Mouse (Mus musculus): Measurements from ENCODE around the gene Tnr. TPM values are rescaled to one million over a fixed set of nuclear protein-coding genes. Genes with fewer than 3 reads are reported as not detected.
"Not testable (repeated sequence)": the region's sequence is repeated elsewhere in the genome, so short reads cannot be mapped to it uniquely, and the experiment has no call there.

The Tnr gene
- polyA plus RNA-seq, 1 experiment: 0.13 TPM

GRCm38 (mm10) chr1:159932598-159932997 lies 409.0 kb downstream of the Tnr start:
- Histone ChIP-seq H3K36me3 (ENCODE audit: control insufficient read depth, insufficient read depth, low read length) (no peaks in the 10 kb centered on the region), H3K4me1 (replicated peaks; ENCODE audit: control insufficient read depth, insufficient read depth, low read length) (peaks cover 3% of the 10 kb centered on the region), H3K4me3 (ENCODE audit: control insufficient read depth, insufficient read depth, low read length) (no peak overlapping the region), H3K27me3 (ENCODE audit: control insufficient read depth, insufficient read depth, low read length) (no peaks in the 10 kb centered on the region), H3K27ac (ENCODE audit: control insufficient read depth, insufficient read depth, low read length) (no peak overlapping the region)
- DNase-seq: no peak
- TF ChIP-seq POLR2A (IDR thresholded peaks at IDR 0.05; ENCODE audit: control insufficient read depth, extremely low read depth, insufficient read depth, low read length, poor library complexity): no peak
- TF ChIP-seq CTCF (IDR thresholded peaks at IDR 0.05; ENCODE audit: borderline replicate concordance, control insufficient read depth, extremely low read depth, insufficient read depth, low read length, poor library complexity): no peak
- WGBS: 35% methylated on average over 2 of the region's 2 CpGs

GRCm38 (mm10) chr1:159938449-159938848 lies 414.9 kb downstream of the Tnr start:
- TF ChIP-seq POLR2A (IDR thresholded peaks at IDR 0.05; ENCODE audit: control insufficient read depth, extremely low read depth, insufficient read depth, low read length, poor library complexity) (no peak), CTCF (IDR thresholded peaks at IDR 0.05; ENCODE audit: borderline replicate concordance, control insufficient read depth, extremely low read depth, insufficient read depth, low read length, poor library complexity) (no peak)
- Histone ChIP-seq H3K27me3 (ENCODE audit: control insufficient read depth, insufficient read depth, low read length) (no peaks in the 10 kb centered on the region), H3K36me3 (ENCODE audit: control insufficient read depth, insufficient read depth, low read length) (no peaks in the 10 kb centered on the region), H3K27ac (ENCODE audit: control insufficient read depth, insufficient read depth, low read length) (peak overlapping the region; percentile 57), H3K4me3 (ENCODE audit: control insufficient read depth, insufficient read depth, low read length) (no peak overlapping the region), H3K4me1 (replicated peaks; ENCODE audit: control insufficient read depth, insufficient read depth, low read length) (peaks cover 17% of the 10 kb centered on the region)
- 13% methylated on average over 2 of the region's 2 CpGs for WGBS
- DNase-seq: peak; percentile 36

GRCm38 (mm10) chr1:159939335-159939734 lies 415.8 kb downstream of the Tnr start:
- Histone ChIP-seq H3K36me3 (ENCODE audit: control insufficient read depth, insufficient read depth, low read length) (no peaks in the 10 kb centered on the region), H3K27ac (ENCODE audit: control insufficient read depth, insufficient read depth, low read length) (peak overlapping the region; percentile 51), H3K27me3 (ENCODE audit: control insufficient read depth, insufficient read depth, low read length) (no peaks in the 10 kb centered on the region), H3K4me3 (ENCODE audit: control insufficient read depth, insufficient read depth, low read length) (no peak overlapping the region), H3K4me1 (replicated peaks; ENCODE audit: control insufficient read depth, insufficient read depth, low read length) (peaks cover 17% of the 10 kb centered on the region)
- WGBS: 10% methylated on average over 3 of the region's 3 CpGs
- no peak for TF ChIP-seq CTCF (IDR thresholded peaks at IDR 0.05; ENCODE audit: borderline replicate concordance, control insufficient read depth, extremely low read depth, insufficient read depth, low read length, poor library complexity)
- no peak for TF ChIP-seq POLR2A (IDR thresholded peaks at IDR 0.05; ENCODE audit: control insufficient read depth, extremely low read depth, insufficient read depth, low read length, poor library complexity)
- peak; percentile 60 for DNase-seq

DNA sequence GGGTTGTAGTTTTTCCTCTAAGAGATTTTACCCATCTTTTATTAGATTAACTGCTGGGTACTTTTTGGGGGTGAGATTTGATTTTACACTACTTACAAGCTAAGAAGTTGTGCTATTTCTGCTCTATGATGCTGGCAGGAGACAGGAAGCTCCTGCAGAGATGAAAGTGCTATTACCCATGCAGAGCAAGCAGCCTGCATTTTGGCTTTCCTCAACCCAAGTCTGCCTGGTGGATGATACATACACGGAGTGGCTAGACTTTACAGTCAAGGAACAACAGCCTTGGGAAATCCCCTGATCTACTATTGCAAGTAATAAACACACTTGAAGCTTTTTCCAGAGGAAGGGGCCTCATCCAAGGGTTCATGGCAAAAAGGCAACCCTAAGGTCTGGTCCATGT lies 430.0 kb downstream of the Tnr start:
- Histone ChIP-seq H3K4me3 (ENCODE audit: control insufficient read depth, insufficient read depth, low read length) (no peak overlapping the region), H3K4me1 (replicated peaks; ENCODE audit: control insufficient read depth, insufficient read depth, low read length) (peaks cover 3% of the 10 kb centered on the region; the same call in 1 of the 2 replicates), H3K27me3 (ENCODE audit: control insufficient read depth, insufficient read depth, low read length) (no peaks in the 10 kb centered on the region), H3K36me3 (ENCODE audit: control insufficient read depth, insufficient read depth, low read length) (no peaks in the 10 kb centered on the region), H3K27ac (ENCODE audit: control insufficient read depth, insufficient read depth, low read length) (no peak overlapping the region)
- no peak for TF ChIP-seq CTCF (IDR thresholded peaks at IDR 0.05; ENCODE audit: borderline replicate concordance, control insufficient read depth, extremely low read depth, insufficient read depth, low read length, poor library complexity)
- TF ChIP-seq POLR2A (IDR thresholded peaks at IDR 0.05; ENCODE audit: control insufficient read depth, extremely low read depth, insufficient read depth, low read length, poor library complexity): no peak
- WGBS: 6% methylated on average over 1 of the region's 1 CpGs
- peak; percentile 37 for DNase-seq

DNA sequence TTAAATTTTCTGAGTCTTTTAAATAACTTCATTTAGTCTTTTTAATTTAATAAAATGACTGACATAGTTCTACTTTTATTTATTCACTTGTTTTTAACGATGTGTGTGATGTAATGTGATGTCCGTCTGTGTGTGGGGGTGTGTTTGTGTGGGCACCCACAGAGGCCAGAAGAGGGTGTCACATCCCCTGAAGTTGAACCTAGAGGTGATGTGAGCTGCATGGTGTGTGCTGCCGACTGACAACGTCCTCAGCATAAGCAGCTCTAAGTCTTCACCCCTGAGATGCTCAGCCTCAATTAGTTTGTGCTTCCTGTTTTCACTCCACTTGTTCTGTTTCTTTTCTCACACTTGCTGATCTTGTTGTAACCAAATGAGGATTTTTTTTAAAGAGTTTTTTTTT lies 439.8 kb downstream of the Tnr start:
- TF ChIP-seq CTCF (IDR thresholded peaks at IDR 0.05; ENCODE audit: borderline replicate concordance, control insufficient read depth, extremely low read depth, insufficient read depth, low read length, poor library complexity) (no peak), POLR2A (IDR thresholded peaks at IDR 0.05; ENCODE audit: control insufficient read depth, extremely low read depth, insufficient read depth, low read length, poor library complexity) (no peak)
- Histone ChIP-seq H3K4me3 (ENCODE audit: control insufficient read depth, insufficient read depth, low read length) (no peak overlapping the region), H3K36me3 (ENCODE audit: control insufficient read depth, insufficient read depth, low read length) (no peaks in the 10 kb centered on the region), H3K4me1 (replicated peaks; ENCODE audit: control insufficient read depth, insufficient read depth, low read length) (no peaks in the 10 kb centered on the region), H3K27me3 (ENCODE audit: control insufficient read depth, insufficient read depth, low read length) (no peaks in the 10 kb centered on the region), H3K27ac (ENCODE audit: control insufficient read depth, insufficient read depth, low read length) (no peak overlapping the region)
- 84% methylated on average over 4 of the region's 4 CpGs for WGBS
- DNase-seq: no peak

- DNase-seq; H3K4me1 ChIP-seq (replicated peaks; ENCODE audit: control insufficient read depth, insufficient read depth, low read length); H3K4me3 ChIP-seq (ENCODE audit: control insufficient read depth, insufficient read depth, low read length); H3K27ac ChIP-seq (ENCODE audit: control insufficient read depth, insufficient read depth, low read length); H3K27me3 ChIP-seq (ENCODE audit: control insufficient read depth, insufficient read depth, low read length); H3K36me3 ChIP-seq (ENCODE audit: control insufficient read depth, insufficient read depth, low read length): not testable (repeated sequence)
Measured at GRCm38 (mm10) chr1:159966286-159966685, 442.7 kb downstream of the Tnr start.

- H3K4me1 ChIP-seq (replicated peaks; ENCODE audit: control insufficient read depth, insufficient read depth, low read length): no peaks in the 10 kb centered on the region
- no peaks in the 10 kb centered on the region for H3K36me3 ChIP-seq (ENCODE audit: control insufficient read depth, insufficient read depth, low read length)
- no peak overlapping the region for H3K27ac ChIP-seq (ENCODE audit: control insufficient read depth, insufficient read depth, low read length)
- TF ChIP-seq CTCF (IDR thresholded peaks at IDR 0.05; ENCODE audit: borderline replicate concordance, control insufficient read depth, extremely low read depth, insufficient read depth, low read length, poor library complexity): no peak
- no peak for TF ChIP-seq POLR2A (IDR thresholded peaks at IDR 0.05; ENCODE audit: control insufficient read depth, extremely low read depth, insufficient read depth, low read length, poor library complexity)
- H3K27me3 ChIP-seq (ENCODE audit: control insufficient read depth, insufficient read depth, low read length): no peaks in the 10 kb centered on the region
- H3K4me3 ChIP-seq (ENCODE audit: control insufficient read depth, insufficient read depth, low read length): no peak overlapping the region
- no peak for DNase-seq
Measured at GRCm38 (mm10) chr1:159968395-159968794, 444.8 kb downstream of the Tnr start.
